Mouse (Mus musculus): ENCODE results near the gene Tnxb.

GRCm38 (mm10) chr17:34727887-34728286 is 57.6 kb downstream of the Tnxb start:
- TF ChIP-seq CTCF (IDR thresholded peaks at IDR 0.05; ENCODE audit: insufficient read depth, low read depth, low read length) (no peak), POLR2A (IDR thresholded peaks at IDR 0.05; ENCODE audit: insufficient read depth, low read depth, low read length) (no peak)

Measured in olfactory bulb, adult 2 months (tissue).